Mouse (Mus musculus) heart, embryonic 10.5 days (tissue): Measurements from ENCODE around the gene Fanca. TPM values are rescaled to one million over a fixed set of nuclear protein-coding genes. Genes with fewer than 3 reads are reported as not detected.

ENCODE experiments used
- DNase-seq: peaks from one replicate; pipeline ENCODE4 v3.0.0-alpha.2; 2017; ENCODE audit warnings: low spot score
- H3K27ac ChIP-seq: fragments of 300-500 bp; sonication (generic); 2 replicates; pipeline ENCODE4 v1.5.1; 2016; ENCODE audit warnings: mild to moderate bottlenecking
- H3K27me3 ChIP-seq: fragments of 300-500 bp; sonication (generic); 2 replicates; pipeline ENCODE4 v1.6.1; 2016; ENCODE audit warnings: mild to moderate bottlenecking; ENCODE audit not compliant: poor library complexity, insufficient read depth, severe bottlenecking
- H3K36me3 ChIP-seq: fragments of 300-500 bp; sonication (generic); 2 replicates; pipeline ENCODE4 v1.6.1; 2016; ENCODE audit warnings: mild to moderate bottlenecking, moderate library complexity
- H3K4me1 ChIP-seq: fragments of 300-500 bp; sonication (generic); 2 replicates; pipeline ENCODE4 v1.6.1; 2016; ENCODE audit warnings: mild to moderate bottlenecking
- H3K4me3 ChIP-seq: fragments of 300-500 bp; sonication (generic); 2 replicates; pipeline ENCODE4 v1.5.1; 2016; ENCODE audit warnings: mild to moderate bottlenecking, moderate library complexity
- H3K9me3 ChIP-seq: fragments of 300-500 bp; sonication (generic); 2 replicates; pipeline ENCODE4 v1.6.1; 2016; ENCODE audit warnings: mild to moderate bottlenecking, moderate library complexity
- WGBS: fragments of 180-500 bp; shearing (Covaris S2); methylation state at CpG from one replicate; pipeline ENCODE4 v1.1.7; 2016; 5-methylcytosine and 5-hydroxymethylcytosine counted together
- polyA plus RNA-seq: library from polyadenylated mRNA; unstranded; fragments of >200 nt; fragmentation: Nextera tagmentation; extraction: Ambion mirVana; gene quantifications from 2 replicates; pipeline ENCODE4 v1.2.1, GENCODE M21; 2016

Gene Fanca
- polyA plus RNA-seq = 28.9 and 31.5 TPM in 2 replicates

GRCm38 (mm10) chr8:123318467-123318911 is at the start of gene Fanca:
Gene Fanca, minus strand, starts transcription at chr8:123318576.
- Histone ChIP-seq H3K4me1 (peaks cover 21% of the 10 kb centered on the region), H3K36me3 (peaks cover 4% of the 10 kb centered on the region), H3K4me3 (peak within 1 kb of the TSS; percentile 81), H3K27ac (peak within 1 kb of the TSS; percentile 89), H3K27me3 (no peaks in the 10 kb centered on the region), H3K9me3 (no peaks in the 10 kb centered on the region)
- WGBS = under 1% methylated on average over 24 of the region's 24 CpGs
- peak; percentile 99 for DNase-seq

GRCm38 (mm10) chr8:123361082-123361739 is 42.8 kb upstream of the Fanca start:
- 43% methylated on average over 12 of the region's 12 CpGs for WGBS

GRCm38 (mm10) chr8:123353216-123353615 is 34.8 kb upstream of the Fanca start:
- Histone ChIP-seq H3K27me3 (peaks cover 43% of the 10 kb centered on the region), H3K36me3 (no peaks in the 10 kb centered on the region), H3K27ac (no peak overlapping the region), H3K9me3 (no peaks in the 10 kb centered on the region), H3K4me3 (no peak overlapping the region), H3K4me1 (peaks cover 27% of the 10 kb centered on the region)
- no peak for DNase-seq
- WGBS = 45% methylated on average over 11 of the region's 11 CpGs

More at GRCm38 (mm10) chr8:123361082-123361739, 42.8 kb upstream of the Fanca start:
- H3K4me1 ChIP-seq = 0 out of 2 replicates have a peak, but pooled peaks cover 3% of the 10 kb centered on the region
- H3K27ac ChIP-seq = no peak overlapping the region
- DNase-seq = peak; percentile 83
- H3K36me3 ChIP-seq = 0 out of 2 replicates have a peak, but pooled peaks cover 2% of the 10 kb centered on the region
- H3K9me3 ChIP-seq = no peaks in the 10 kb centered on the region
- H3K27me3 ChIP-seq = peaks cover 26% of the 10 kb centered on the region
- no peak overlapping the region for H3K4me3 ChIP-seq

- H3K4me3 ChIP-seq = no peak overlapping the region
- H3K27ac ChIP-seq = no peak overlapping the region
- H3K4me1 ChIP-seq = peaks cover 31% of the 10 kb centered on the region
- H3K9me3 ChIP-seq = no peaks in the 10 kb centered on the region
- H3K36me3 ChIP-seq = no peaks in the 10 kb centered on the region
- DNase-seq = no peak
- WGBS = 53% methylated on average over 13 of the region's 13 CpGs
- H3K27me3 ChIP-seq = peaks cover 40% of the 10 kb centered on the region
These were observed 34.4 kb upstream of the Fanca start for GRCm38 (mm10) chr8:123352786-123353185.

- Histone ChIP-seq H3K4me1 (peaks cover 34% of the 10 kb centered on the region), H3K4me3 (no peak overlapping the region)
These were observed 33.7 kb upstream of the Fanca start for GRCm38 (mm10) chr8:123352118-123352517.

GRCm38 (mm10) chr8:123349073-123349472 is 30.7 kb upstream of the Fanca start:
- no peak for DNase-seq
- no peaks in the 10 kb centered on the region for H3K9me3 ChIP-seq
- H3K27ac ChIP-seq = peak overlapping the region; percentile 37; the same call in 1 of the 2 replicates
- peaks cover 11% of the 10 kb centered on the region for H3K27me3 ChIP-seq
- no peak overlapping the region for H3K4me3 ChIP-seq
- 74% methylated on average over 4 of the region's 4 CpGs for WGBS
- H3K4me1 ChIP-seq = peaks cover 32% of the 10 kb centered on the region
- H3K36me3 ChIP-seq = no peaks in the 10 kb centered on the region

More at GRCm38 (mm10) chr8:123352118-123352517, 33.7 kb upstream of the Fanca start:
- H3K36me3 ChIP-seq = no peaks in the 10 kb centered on the region
- H3K27ac ChIP-seq = no peak overlapping the region
- H3K27me3 ChIP-seq = peaks cover 34% of the 10 kb centered on the region
- DNase-seq = no peak
- WGBS = 74% methylated on average over 12 of the region's 12 CpGs
- H3K9me3 ChIP-seq = no peaks in the 10 kb centered on the region

- DNase-seq = peak; percentile 91
- Histone ChIP-seq H3K27ac (peak overlapping the region; percentile 37), H3K9me3 (no peaks in the 10 kb centered on the region), H3K27me3 (peaks cover 4% of the 10 kb centered on the region; the same call in 1 of the 2 replicates), H3K36me3 (no peaks in the 10 kb centered on the region), H3K4me3 (no peak overlapping the region), H3K4me1 (peaks cover 34% of the 10 kb centered on the region)
- WGBS = 35% methylated on average over 9 of the region's 9 CpGs
These were observed 30.0 kb upstream of the Fanca start for GRCm38 (mm10) chr8:123348237-123348843.

- Histone ChIP-seq H3K9me3 (no peaks in the 10 kb centered on the region), H3K4me3 (no peak overlapping the region), H3K4me1 (peaks cover 30% of the 10 kb centered on the region), H3K27ac (no peak overlapping the region), H3K27me3 (0 out of 2 replicates have a peak, but pooled peaks cover under 1% of the 10 kb centered on the region), H3K36me3 (no peaks in the 10 kb centered on the region)
- DNase-seq = no peak
- WGBS = 72% methylated on average over 2 of the region's 2 CpGs
These were observed 28.9 kb upstream of the Fanca start for GRCm38 (mm10) chr8:123347293-123347692.

- H3K27ac ChIP-seq = no peak overlapping the region
- no peak for DNase-seq
- 79% methylated on average over 6 of the region's 6 CpGs for WGBS
- no peaks in the 10 kb centered on the region for H3K27me3 ChIP-seq
- no peaks in the 10 kb centered on the region for H3K9me3 ChIP-seq
- H3K4me1 ChIP-seq = peaks cover 32% of the 10 kb centered on the region
- no peak overlapping the region for H3K4me3 ChIP-seq
- no peaks in the 10 kb centered on the region for H3K36me3 ChIP-seq
These were observed 27.5 kb upstream of the Fanca start for GRCm38 (mm10) chr8:123345856-123346255.

- H3K9me3 ChIP-seq = no peaks in the 10 kb centered on the region
- H3K27ac ChIP-seq = no peak overlapping the region
- no peaks in the 10 kb centered on the region for H3K36me3 ChIP-seq
- no peak for DNase-seq
- H3K4me1 ChIP-seq = peaks cover 32% of the 10 kb centered on the region
- H3K27me3 ChIP-seq = no peaks in the 10 kb centered on the region
- no peak overlapping the region for H3K4me3 ChIP-seq
- WGBS = 81% methylated on average over 8 of the region's 8 CpGs
These were observed 26.8 kb upstream of the Fanca start for GRCm38 (mm10) chr8:123345135-123345534.

GRCm38 (mm10) chr8:123343422-123343821 is 25.0 kb upstream of the Fanca start:
- peak overlapping the region; percentile 39; the same call in 1 of the 2 replicates for H3K27ac ChIP-seq
- no peaks in the 10 kb centered on the region for H3K9me3 ChIP-seq
- peak overlapping the region; percentile 1; the same call in 1 of the 2 replicates for H3K4me3 ChIP-seq
- H3K27me3 ChIP-seq = no peaks in the 10 kb centered on the region
- no peaks in the 10 kb centered on the region for H3K36me3 ChIP-seq
- WGBS = 77% methylated on average over 12 of the region's 12 CpGs
- DNase-seq = no peak
- peaks cover 23% of the 10 kb centered on the region for H3K4me1 ChIP-seq

GRCm38 (mm10) chr8:123342911-123343310 is 24.5 kb upstream of the Fanca start:
- no peaks in the 10 kb centered on the region for H3K9me3 ChIP-seq
- H3K4me3 ChIP-seq = 0 out of 2 replicates have a peak overlapping the region, but pooled peaks have one; percentile 1
- H3K36me3 ChIP-seq = no peaks in the 10 kb centered on the region
- H3K27me3 ChIP-seq = no peaks in the 10 kb centered on the region
- no peak for DNase-seq
- no peak overlapping the region for H3K27ac ChIP-seq
- WGBS = 74% methylated on average over 7 of the region's 7 CpGs
- H3K4me1 ChIP-seq = peaks cover 18% of the 10 kb centered on the region

- no peak for DNase-seq
- Histone ChIP-seq H3K4me1 (peaks cover 14% of the 10 kb centered on the region), H3K4me3 (no peak overlapping the region), H3K27me3 (no peaks in the 10 kb centered on the region), H3K36me3 (no peaks in the 10 kb centered on the region), H3K9me3 (no peaks in the 10 kb centered on the region), H3K27ac (no peak overlapping the region)
- 71% methylated on average over 8 of the region's 8 CpGs for WGBS
These were observed 23.9 kb upstream of the Fanca start for GRCm38 (mm10) chr8:123342253-123342652.
